Mouse (Mus musculus) adrenal gland, adult 2 months (tissue): ENCODE results near the gene Ell. TPM values are rescaled to one million over a fixed set of nuclear protein-coding genes. Genes with fewer than 3 reads are reported as not detected.
A peak's percentile ranks its signal among the peaks of the same experiment; 100 is the strongest.

ENCODE experiments used
- DNase-seq: peaks from one replicate; pipeline ENCODE4 v3.0.0; 2021
- polyA plus RNA-seq: library from polyadenylated mRNA; depleted of rRNA; stranded (reverse); fragments of >200 nt; gene quantifications from 2 replicates; pipeline ENCODE4 v1.2.3, GENCODE M21; 2012
- total RNA-seq, 2 experiments: library from RNA; stranded (reverse); gene quantifications; 2 replicates each; pipeline ENCODE4 v1.2.3; 2021

The Ell gene
- total and polyA plus RNA-seq, 3 experiments: 26.1 to 36.1 (median 29.6) TPM

- peak; percentile 90 for DNase-seq
Measured at GRCm38 (mm10) chr8:70611849-70612248, 72.6 kb downstream of the Ell start.

- no peak for DNase-seq
Measured at GRCm38 (mm10) chr8:70613763-70614162, 74.5 kb downstream of the Ell start.

- DNase-seq: no peak
Measured at GRCm38 (mm10) chr8:70614469-70614868, 75.2 kb downstream of the Ell start.

- DNase-seq: no peak
Measured at GRCm38 (mm10) chr8:70615281-70615680, 76.0 kb downstream of the Ell start.

- DNase-seq: no peak
Measured at GRCm38 (mm10) chr8:70615894-70616293, 76.6 kb downstream of the Ell start, which contains the start of gene Lrrc25. Gene Lrrc25 (plus strand): TSS chr8:70616155.

- DNase-seq: no peak
Measured at GRCm38 (mm10) chr8:70616645-70617044, 77.4 kb downstream of the Ell start.

GRCm38 (mm10) chr8:70617985-70618384 is 78.7 kb downstream of the Ell start:
- DNase-seq: no peak

GRCm38 (mm10) chr8:70618888-70619334 is 79.7 kb downstream of the Ell start:
- no peak for DNase-seq

GRCm38 (mm10) chr8:70622220-70622619 is 83.0 kb downstream of the Ell start:
- no peak for DNase-seq

- DNase-seq: no peak
Measured at GRCm38 (mm10) chr8:70625104-70625503, 85.8 kb downstream of the Ell start.

GRCm38 (mm10) chr8:70627041-70627440 is 87.8 kb downstream of the Ell start:
- DNase-seq: no peak

- no peak for DNase-seq
Measured at GRCm38 (mm10) chr8:70628986-70629490, 89.8 kb downstream of the Ell start.

- peak; percentile 92 for DNase-seq
Measured at GRCm38 (mm10) chr8:70629574-70630531, 90.6 kb downstream of the Ell start.

- peak; percentile 87 for DNase-seq
Measured at GRCm38 (mm10) chr8:70630532-70631381, 91.5 kb downstream of the Ell start.

GRCm38 (mm10) chr8:70631436-70631835 is 92.2 kb downstream of the Ell start:
- DNase-seq: peak; percentile 71

GRCm38 (mm10) chr8:70632346-70632892 is 93.2 kb downstream of the Ell start, which contains the start of gene Gdf15:
Gene Gdf15 (minus strand): TSS chr8:70632456.
- DNase-seq: no peak

- DNase-seq: peak; percentile 83
Measured at GRCm38 (mm10) chr8:70634066-70634465, 94.8 kb downstream of the Ell start.

GRCm38 (mm10) chr8:70635527-70635926 is 96.3 kb downstream of the Ell start:
- no peak for DNase-seq

GRCm38 (mm10) chr8:70636838-70637237 is 97.6 kb downstream of the Ell start:
- no peak for DNase-seq

- no peak for DNase-seq
Measured at GRCm38 (mm10) chr8:70638752-70639151, 99.5 kb downstream of the Ell start.
